Mouse (Mus musculus) thymus, postnatal 25 days (tissue): Measurements from ENCODE around the gene Map2k6.

Experiments used
- DNase-seq: peaks from one replicate; pipeline ENCODE4 v3.0.0; 2022

The Map2k6 gene

GRCm38 (mm10) chr11:110453445-110454154 lies 54.7 kb downstream of the Map2k6 start:
- no peak for DNase-seq

GRCm38 (mm10) chr11:110457441-110457912 lies 58.6 kb downstream of the Map2k6 start:
- no peak for DNase-seq

- DNase-seq = no peak
Observed at GRCm38 (mm10) chr11:110460480-110460879, 61.6 kb downstream of the Map2k6 start.

GRCm38 (mm10) chr11:110461560-110462331 lies 62.8 kb downstream of the Map2k6 start:
- DNase-seq = no peak

GRCm38 (mm10) chr11:110462975-110463578 lies 64.2 kb downstream of the Map2k6 start:
- DNase-seq = no peak

GRCm38 (mm10) chr11:110463801-110464200 lies 64.9 kb downstream of the Map2k6 start:
- no peak for DNase-seq

- DNase-seq = no peak
Observed at GRCm38 (mm10) chr11:110469054-110469453, 70.1 kb downstream of the Map2k6 start.

GRCm38 (mm10) chr11:110470561-110471273 lies 71.8 kb downstream of the Map2k6 start:
- no peak for DNase-seq

GRCm38 (mm10) chr11:110471362-110471761 lies 72.4 kb downstream of the Map2k6 start:
- no peak for DNase-seq

GRCm38 (mm10) chr11:110472078-110472477 lies 73.2 kb downstream of the Map2k6 start:
- no peak for DNase-seq

GRCm38 (mm10) chr11:110473495-110473894 lies 74.6 kb downstream of the Map2k6 start:
- DNase-seq = no peak

- DNase-seq = no peak
Observed at GRCm38 (mm10) chr11:110476361-110477151, 77.6 kb downstream of the Map2k6 start.

- no peak for DNase-seq
Observed at GRCm38 (mm10) chr11:110477961-110478869, 79.3 kb downstream of the Map2k6 start.

GRCm38 (mm10) chr11:110478978-110479384 lies 80.1 kb downstream of the Map2k6 start:
- no peak for DNase-seq

- no peak for DNase-seq
Observed at GRCm38 (mm10) chr11:110481406-110481805, 82.5 kb downstream of the Map2k6 start.

GRCm38 (mm10) chr11:110482176-110482575 lies 83.3 kb downstream of the Map2k6 start:
- no peak for DNase-seq

- DNase-seq = no peak
Observed at GRCm38 (mm10) chr11:110482649-110483048, 83.7 kb downstream of the Map2k6 start.

GRCm38 (mm10) chr11:110483165-110483564 lies 84.2 kb downstream of the Map2k6 start:
- peak; percentile 25 for DNase-seq

- no peak for DNase-seq
Observed at GRCm38 (mm10) chr11:110484426-110484825, 85.5 kb downstream of the Map2k6 start.

- DNase-seq = no peak
Observed at GRCm38 (mm10) chr11:110485081-110485480, 86.2 kb downstream of the Map2k6 start.

- DNase-seq = no peak
Observed at GRCm38 (mm10) chr11:110487796-110488195, 88.9 kb downstream of the Map2k6 start.
